Mouse (Mus musculus): Measurements from ENCODE around the gene Cdc14a.

- TF ChIP-seq CTCF (conservative IDR thresholded peaks at IDR 0.05; ENCODE audit: low read length) (no peak), POU5F1 (IDR thresholded peaks at IDR 0.05; ENCODE audit: borderline replicate concordance, low read length) (no peak), NANOG (IDR thresholded peaks at IDR 0.05; ENCODE audit: borderline replicate concordance, low read length) (no peak)
Measured at GRCm38 (mm10) chr3:116422074-116422473, 1.8 kb downstream of the Cdc14a start.

Measured in E14TG2a.4 (cell line).